Mouse (Mus musculus) small intestine, adult 2 months (tissue): Measurements from ENCODE around the gene Lztr1. TPM values are rescaled to one million over a fixed set of nuclear protein-coding genes. Genes with fewer than 3 reads are reported as not detected.
"Not testable (repeated sequence)": the region's sequence is repeated elsewhere in the genome, so short reads cannot be mapped to it uniquely, and the experiment has no call there.

Experiments used
- H3K27ac ChIP-seq: fragments of 200-500 bp; 2 replicates; pipeline ENCODE4 v1.5.1; 2012; ENCODE audit warnings: low read depth, low read length, control low read depth, inconsistent platforms; ENCODE audit not compliant: insufficient read depth
- H3K27me3 ChIP-seq: fragments of 200-500 bp; 2 replicates; pipeline ENCODE4 v1.6.1; 2012; ENCODE audit warnings: mild to moderate bottlenecking, moderate library complexity, low read length, inconsistent platforms; ENCODE audit not compliant: control insufficient read depth, insufficient read depth
- H3K36me3 ChIP-seq: fragments of 200-500 bp; 2 replicates; pipeline ENCODE4 v1.6.1; 2012; ENCODE audit warnings: mild to moderate bottlenecking, low read length, control low read depth, inconsistent platforms; ENCODE audit not compliant: control insufficient read depth, insufficient read depth
- H3K4me1 ChIP-seq: fragments of 200-500 bp; 2 replicates; pipeline ENCODE4 v1.6.1; 2012; ENCODE audit warnings: low read length, inconsistent platforms, mixed read lengths; ENCODE audit not compliant: control insufficient read depth, insufficient read depth, insufficient read length
- H3K4me3 ChIP-seq: fragments of 200-500 bp; 2 replicates; pipeline ENCODE4 v1.5.1; 2012; ENCODE audit warnings: low read depth, mild to moderate bottlenecking, control low read depth, inconsistent platforms, low read length, moderate library complexity
- CTCF ChIP-seq: fragments of 200-500 bp; IDR thresholded peaks from 2 replicates; pipeline ENCODE4 v1.5.1; 2012; ENCODE audit warnings: low read depth, mild to moderate bottlenecking, control low read depth, inconsistent platforms, low read length, moderate library complexity, mixed read lengths; ENCODE audit not compliant: insufficient replicate concordance, insufficient read length; ENCODE audit errors: extremely low read depth
- POLR2A ChIP-seq: fragments of 200-500 bp; IDR thresholded peaks from 2 replicates; pipeline ENCODE4 v1.6.1; 2012; ENCODE audit warnings: low read depth, mild to moderate bottlenecking, control low read depth, inconsistent platforms, low read length, moderate library complexity
- WGBS: fragments of 180-500 bp; shearing (Covaris S2); methylation state at CpG from one replicate; pipeline ENCODE4 v1.1.7; 2018; 5-methylcytosine and 5-hydroxymethylcytosine counted together
- polyA plus RNA-seq: library from polyadenylated mRNA; depleted of rRNA; stranded (reverse); fragments of >200 nt; gene quantifications from 2 replicates; pipeline ENCODE4 v1.2.3, GENCODE M21; 2012

Lztr1 gene
- polyA plus RNA-seq, 1 experiment = 197 TPM

DNA sequence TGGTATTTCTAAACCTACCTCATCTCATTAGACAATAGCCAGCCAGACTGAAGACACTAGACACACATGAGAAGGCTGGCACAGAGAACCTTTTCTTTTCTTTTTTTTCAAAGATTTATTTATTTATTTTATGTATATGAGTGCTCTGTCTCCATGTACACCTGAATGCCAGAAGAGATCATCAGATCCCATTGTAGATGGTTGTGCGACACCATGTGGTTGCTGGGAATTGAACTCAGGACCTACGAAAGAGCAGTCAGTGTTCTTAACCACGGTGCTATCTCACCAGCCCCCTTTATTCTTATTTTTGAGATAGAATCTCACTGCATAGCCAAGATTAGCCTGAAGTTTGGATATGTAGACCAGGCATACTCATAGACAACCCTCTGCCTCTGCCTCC lies 28.1 kb downstream of the Lztr1 start:
- H3K4me1 ChIP-seq = peaks cover 2% of the 10 kb centered on the region; the same call in 1 of the 2 replicates
- H3K27me3 ChIP-seq = no peaks in the 10 kb centered on the region
- H3K4me3 ChIP-seq = no peak overlapping the region
- 94% methylated on average over 3 of the region's 3 CpGs for WGBS
- no peaks in the 10 kb centered on the region for H3K36me3 ChIP-seq
- no peak for TF ChIP-seq POLR2A
- TF ChIP-seq CTCF = no peak
- H3K27ac ChIP-seq = no peak overlapping the region

- Histone ChIP-seq H3K27ac (no peak overlapping the region), H3K4me1 (no peaks in the 10 kb centered on the region), H3K4me3 (no peak overlapping the region), H3K36me3 (no peaks in the 10 kb centered on the region), H3K27me3 (no peaks in the 10 kb centered on the region)
- WGBS = 53% methylated on average over 2 of the region's 2 CpGs
- TF ChIP-seq POLR2A (no peak), CTCF (no peak)
Observed at GRCm38 (mm10) chr16:17542632-17543031, 34.1 kb downstream of the Lztr1 start.

GRCm38 (mm10) chr16:17552837-17553236 lies 44.3 kb downstream of the Lztr1 start:
- WGBS = 82% methylated on average over 7 of the region's 7 CpGs
- H3K27ac ChIP-seq = no peak overlapping the region
- TF ChIP-seq CTCF (no peak), POLR2A (no peak)

GRCm38 (mm10) chr16:17553910-17554685 lies 45.6 kb downstream of the Lztr1 start:
- 9% methylated on average over 18 of the region's 18 CpGs for WGBS
- H3K4me3 ChIP-seq = peak overlapping the region; percentile 35
- no peaks in the 10 kb centered on the region for H3K36me3 ChIP-seq
- H3K27ac ChIP-seq = no peak overlapping the region
- TF ChIP-seq POLR2A (peak; percentile 23; the same call in 1 of the 2 replicates), CTCF (no peak)
- H3K4me1 ChIP-seq = peaks cover 7% of the 10 kb centered on the region
- H3K27me3 ChIP-seq = no peaks in the 10 kb centered on the region

More at GRCm38 (mm10) chr16:17552837-17553236, 44.3 kb downstream of the Lztr1 start:
- no peak overlapping the region for H3K4me3 ChIP-seq
- H3K4me1 ChIP-seq = peaks cover 3% of the 10 kb centered on the region
- no peaks in the 10 kb centered on the region for H3K36me3 ChIP-seq
- H3K27me3 ChIP-seq = no peaks in the 10 kb centered on the region

- H3K27ac ChIP-seq, H3K27me3 ChIP-seq, H3K36me3 ChIP-seq, H3K4me3 ChIP-seq, H3K4me1 ChIP-seq: not testable (repeated sequence)
- WGBS = 37% methylated on average over 4 of the region's 4 CpGs
Observed at GRCm38 (mm10) chr16:17554702-17555101, 46.2 kb downstream of the Lztr1 start.

DNA sequence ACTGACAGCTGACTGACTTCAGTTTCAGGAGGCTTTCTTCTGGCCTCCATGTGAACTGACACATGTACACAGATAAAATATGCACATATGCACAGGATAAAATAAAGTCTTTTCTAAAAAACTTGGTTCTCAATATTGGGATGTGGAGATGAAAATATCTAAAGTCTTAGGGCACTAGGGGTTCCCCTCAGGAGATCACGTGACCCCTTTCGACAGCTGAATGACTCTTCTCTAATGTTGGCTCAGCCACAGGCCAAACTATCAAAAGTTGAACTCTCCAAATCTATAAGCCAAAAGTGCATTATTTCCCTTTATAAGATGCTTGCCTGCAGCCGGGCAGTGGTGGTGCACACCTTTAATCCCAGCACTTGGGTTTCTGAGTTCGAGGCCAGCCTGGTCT lies 47.7 kb downstream of the Lztr1 start:
- peaks cover 12% of the 10 kb centered on the region for H3K4me1 ChIP-seq

GRCm38 (mm10) chr16:17556907-17557306 lies 48.4 kb downstream of the Lztr1 start:
- H3K4me1 ChIP-seq = peaks cover 12% of the 10 kb centered on the region
- no peak overlapping the region for H3K27ac ChIP-seq
- H3K36me3 ChIP-seq = no peaks in the 10 kb centered on the region
- H3K27me3 ChIP-seq = no peaks in the 10 kb centered on the region
- 54% methylated on average over 4 of the region's 4 CpGs for WGBS
- TF ChIP-seq CTCF (no peak), POLR2A (no peak)
- H3K4me3 ChIP-seq = no peak overlapping the region

More for the DNA sequence above, 47.7 kb downstream of the Lztr1 start:
- Histone ChIP-seq H3K36me3 (no peaks in the 10 kb centered on the region), H3K27ac (no peak overlapping the region), H3K27me3 (no peaks in the 10 kb centered on the region), H3K4me3 (no peak overlapping the region)
- 85% methylated on average over 4 of the region's 4 CpGs for WGBS
- TF ChIP-seq POLR2A (no peak), CTCF (no peak)

GRCm38 (mm10) chr16:17557947-17558480 lies 49.5 kb downstream of the Lztr1 start:
- Histone ChIP-seq H3K27me3 (no peaks in the 10 kb centered on the region), H3K27ac (no peak overlapping the region), H3K36me3 (no peaks in the 10 kb centered on the region), H3K4me3 (no peak overlapping the region), H3K4me1 (peaks cover 12% of the 10 kb centered on the region)
- TF ChIP-seq POLR2A (no peak), CTCF (peak; percentile 97; the same call in 1 of the 2 replicates)
- WGBS = 4% methylated on average over 5 of the region's 5 CpGs
